Mouse (Mus musculus) right cerebral cortex, postnatal 36 days (tissue): ENCODE measurements around the gene Maged1.
A peak's percentile ranks its signal among the peaks of the same experiment; 100 is the strongest.
"Not testable (repeated sequence)": the region's sequence is repeated elsewhere in the genome, so short reads cannot be mapped to it uniquely, and the experiment has no call there.

Experiments
- DNase-seq, 2 experiments: peaks; one replicate each; pipeline ENCODE4 v3.0.0; 2022; ENCODE audit warnings: low spot score in 2 of 2, mixed read lengths in 1 of 2

Maged1 gene

GRCm38 (mm10) chrX:94541918-94542355 is at the start of gene Maged1:
Gene Maged1, minus strand, starts transcription at chrX:94542143.
- peak; percentile 88 to 91 for DNase-seq

- no peak for DNase-seq
Measured at GRCm38 (mm10) chrX:94580251-94580650, 38.3 kb upstream of the Maged1 start.

GRCm38 (mm10) chrX:94564694-94565093 is 22.8 kb upstream of the Maged1 start:
- no peak for DNase-seq

- no peak for DNase-seq
Measured at GRCm38 (mm10) chrX:94562392-94562791, 20.4 kb upstream of the Maged1 start.

- DNase-seq = no peak
Measured at GRCm38 (mm10) chrX:94548227-94548626, 6.3 kb upstream of the Maged1 start.

- DNase-seq = no peak
Measured at GRCm38 (mm10) chrX:94545941-94546340, 4.0 kb upstream of the Maged1 start.

GRCm38 (mm10) chrX:94544923-94545322 is 3.0 kb upstream of the Maged1 start:
- DNase-seq = no peak

GRCm38 (mm10) chrX:94542536-94542935 is 593 bp upstream of the Maged1 start:
- DNase-seq = no peak

- DNase-seq = no peak
Measured at GRCm38 (mm10) chrX:94541206-94541605, 737 bp downstream of the Maged1 start.

- DNase-seq = peak in 1 of 2 experiments; percentile 24
Measured at GRCm38 (mm10) chrX:94540341-94541201, 1.4 kb downstream of the Maged1 start.

- DNase-seq = no peak
Measured at GRCm38 (mm10) chrX:94534346-94534745, 7.6 kb downstream of the Maged1 start.

- no peak for DNase-seq
Measured at GRCm38 (mm10) chrX:94530301-94530700, 11.6 kb downstream of the Maged1 start.

GRCm38 (mm10) chrX:94522166-94522565 is 19.8 kb downstream of the Maged1 start:
- DNase-seq = no peak

- no peak for DNase-seq
Measured at GRCm38 (mm10) chrX:94508442-94508819, 33.5 kb downstream of the Maged1 start.

- DNase-seq = not testable (repeated sequence)
Measured at GRCm38 (mm10) chrX:94507698-94508441, 34.1 kb downstream of the Maged1 start.

GRCm38 (mm10) chrX:94486001-94486792 is 55.7 kb downstream of the Maged1 start:
- no peak for DNase-seq
